Mouse (Mus musculus): ENCODE measurements at regions not wholly inside any gene's neighbourhood (a gene's known extent, or its start where the extent isn't known, plus 50 kb on each side); places are given as distances from the start of the nearest gene placed in this dataset.
A peak's percentile ranks its signal among the peaks of the same experiment; 100 is the strongest.

- H3K9me3 ChIP-seq = no peaks in the 10 kb centered on the region
- H3K27me3 ChIP-seq (replicated peaks) = no peaks in the 10 kb centered on the region
- no peak overlapping the region for H3K9ac ChIP-seq
- no peak overlapping the region for H3K27ac ChIP-seq
- H3K4me2 ChIP-seq = no peak overlapping the region
- no peaks in the 10 kb centered on the region for H3K36me3 ChIP-seq (replicated peaks)
- H3K4me1 ChIP-seq = no peaks in the 10 kb centered on the region
- 91% methylated on average over 1 of the region's 1 CpGs for WGBS
- H3K4me3 ChIP-seq = no peak overlapping the region
- ATAC-seq (replicated peaks) = no peak
These were observed 76.8 kb upstream of the Crbn start for GRCm38 (mm10) chr6:106876690-106877089.

- no peak overlapping the region for H3K9ac ChIP-seq
- H3K36me3 ChIP-seq (replicated peaks) = no peaks in the 10 kb centered on the region
- peak overlapping the region; percentile 65 for H3K27ac ChIP-seq
- no peaks in the 10 kb centered on the region for H3K9me3 ChIP-seq
- no peaks in the 10 kb centered on the region for H3K27me3 ChIP-seq (replicated peaks)
- H3K4me2 ChIP-seq = no peak overlapping the region
- H3K4me3 ChIP-seq = no peak overlapping the region
- 15% methylated on average over 4 of the region's 4 CpGs for whole genome bisulfite sequencing
- peak; percentile 81 for ATAC-seq (replicated peaks)
- peaks cover 8% of the 10 kb centered on the region for H3K4me1 ChIP-seq
These were observed 92.2 kb upstream of the Crbn start for GRCm38 (mm10) chr6:106891879-106892638.

GRCm38 (mm10) chr6:106892639-106892934 is 92.7 kb upstream of the Crbn start:
- no peaks in the 10 kb centered on the region for H3K9me3 ChIP-seq
- no peak overlapping the region for H3K4me2 ChIP-seq
- no peaks in the 10 kb centered on the region for H3K27me3 ChIP-seq (replicated peaks)
- H3K4me3 ChIP-seq = no peak overlapping the region
- H3K27ac ChIP-seq = 0 out of 2 replicates have a peak overlapping the region, but pooled peaks have one; percentile 65
- peaks cover 8% of the 10 kb centered on the region for H3K4me1 ChIP-seq
- no peaks in the 10 kb centered on the region for H3K36me3 ChIP-seq (replicated peaks)
- H3K9ac ChIP-seq = no peak overlapping the region
- 41% methylated on average over 2 of the region's 2 CpGs for WGBS
- ATAC-seq (replicated peaks) = peak; percentile 77

- no peaks in the 10 kb centered on the region for H3K9me3 ChIP-seq
- no peaks in the 10 kb centered on the region for H3K4me1 ChIP-seq
- WGBS = 87% methylated on average over 8 of the region's 8 CpGs
- H3K27me3 ChIP-seq (replicated peaks) = no peaks in the 10 kb centered on the region
- no peak overlapping the region for H3K27ac ChIP-seq
- no peaks in the 10 kb centered on the region for H3K36me3 ChIP-seq (replicated peaks)
- no peak for ATAC-seq (replicated peaks)
- no peak overlapping the region for H3K4me3 ChIP-seq
- H3K9ac ChIP-seq = no peak overlapping the region
- H3K4me2 ChIP-seq = no peak overlapping the region
These were observed 104.2 kb upstream of the Crbn start for GRCm38 (mm10) chr6:106903953-106904683.

- no peak for ATAC-seq (replicated peaks)
- Histone ChIP-seq H3K4me2 (no peak overlapping the region), H3K4me3 (no peak overlapping the region), H3K27ac (no peak overlapping the region), H3K4me1 (no peaks in the 10 kb centered on the region), H3K9me3 (no peaks in the 10 kb centered on the region), H3K27me3 (replicated peaks) (no peaks in the 10 kb centered on the region), H3K9ac (no peak overlapping the region), H3K36me3 (replicated peaks) (no peaks in the 10 kb centered on the region)
- 84% methylated on average over 2 of the region's 2 CpGs for WGBS
These were observed 115.2 kb upstream of the Crbn start for GRCm38 (mm10) chr6:106915121-106915520.

- ATAC-seq (replicated peaks) = no peak
- H3K27ac ChIP-seq = no peak overlapping the region
These were observed 116.9 kb upstream of the Crbn start for GRCm38 (mm10) chr6:106916683-106917289.

GRCm38 (mm10) chr6:106920951-106921350 is 121.1 kb upstream of the Crbn start:
- Histone ChIP-seq H3K36me3 (replicated peaks) (no peaks in the 10 kb centered on the region), H3K9me3 (no peaks in the 10 kb centered on the region), H3K9ac (no peak overlapping the region), H3K27ac (no peak overlapping the region), H3K27me3 (replicated peaks) (no peaks in the 10 kb centered on the region), H3K4me3 (no peak overlapping the region), H3K4me1 (no peaks in the 10 kb centered on the region), H3K4me2 (no peak overlapping the region)
- WGBS = 65% methylated on average over 2 of the region's 2 CpGs
- ATAC-seq (replicated peaks) = no peak

More at GRCm38 (mm10) chr6:106916683-106917289, 116.9 kb upstream of the Crbn start:
- no peak overlapping the region for H3K4me2 ChIP-seq
- H3K36me3 ChIP-seq (replicated peaks) = no peaks in the 10 kb centered on the region
- no peak overlapping the region for H3K9ac ChIP-seq
- no peaks in the 10 kb centered on the region for H3K9me3 ChIP-seq
- 92% methylated on average over 3 of the region's 3 CpGs for WGBS
- H3K4me1 ChIP-seq = no peaks in the 10 kb centered on the region
- H3K27me3 ChIP-seq (replicated peaks) = no peaks in the 10 kb centered on the region
- H3K4me3 ChIP-seq = no peak overlapping the region

GRCm38 (mm10) chr6:106925486-106925885 is 125.6 kb upstream of the Crbn start:
- WGBS = 67% methylated on average over 2 of the region's 2 CpGs

GRCm38 (mm10) chr6:106933584-106933983 is 133.7 kb upstream of the Crbn start:
- H3K27ac ChIP-seq = no peak overlapping the region
- no peak overlapping the region for H3K4me2 ChIP-seq
- 82% methylated on average over 6 of the region's 6 CpGs for WGBS
- no peaks in the 10 kb centered on the region for H3K9me3 ChIP-seq
- no peaks in the 10 kb centered on the region for H3K36me3 ChIP-seq (replicated peaks)
- H3K9ac ChIP-seq = no peak overlapping the region
- H3K4me1 ChIP-seq = no peaks in the 10 kb centered on the region
- H3K4me3 ChIP-seq = no peak overlapping the region
- no peaks in the 10 kb centered on the region for H3K27me3 ChIP-seq (replicated peaks)
- ATAC-seq (replicated peaks) = no peak

More at GRCm38 (mm10) chr6:106925486-106925885, 125.6 kb upstream of the Crbn start:
- Histone ChIP-seq H3K27ac (no peak overlapping the region), H3K4me1 (no peaks in the 10 kb centered on the region), H3K4me2 (no peak overlapping the region), H3K36me3 (replicated peaks) (no peaks in the 10 kb centered on the region), H3K4me3 (no peak overlapping the region), H3K27me3 (replicated peaks) (no peaks in the 10 kb centered on the region), H3K9me3 (no peaks in the 10 kb centered on the region), H3K9ac (no peak overlapping the region)
- ATAC-seq (replicated peaks) = no peak

GRCm38 (mm10) chr6:106946227-106946927 is 146.5 kb upstream of the Crbn start:
- WGBS = 49% methylated on average over 3 of the region's 3 CpGs
- no peak overlapping the region for H3K4me3 ChIP-seq

GRCm38 (mm10) chr6:106950909-106951308 is 151.0 kb upstream of the Crbn start:
- Histone ChIP-seq H3K4me2 (no peak overlapping the region), H3K4me3 (no peak overlapping the region), H3K9me3 (no peaks in the 10 kb centered on the region), H3K36me3 (replicated peaks) (no peaks in the 10 kb centered on the region), H3K4me1 (no peaks in the 10 kb centered on the region), H3K27me3 (replicated peaks) (no peaks in the 10 kb centered on the region), H3K9ac (no peak overlapping the region), H3K27ac (no peak overlapping the region)
- no peak for ATAC-seq (replicated peaks)
- 64% methylated on average over 4 of the region's 4 CpGs for whole genome bisulfite sequencing

More at GRCm38 (mm10) chr6:106946227-106946927, 146.5 kb upstream of the Crbn start:
- no peaks in the 10 kb centered on the region for H3K9me3 ChIP-seq
- no peak overlapping the region for H3K9ac ChIP-seq
- H3K27me3 ChIP-seq (replicated peaks) = no peaks in the 10 kb centered on the region
- no peak overlapping the region for H3K27ac ChIP-seq
- H3K36me3 ChIP-seq (replicated peaks) = no peaks in the 10 kb centered on the region
- no peak for ATAC-seq (replicated peaks)
- H3K4me2 ChIP-seq = no peak overlapping the region
- H3K4me1 ChIP-seq = no peaks in the 10 kb centered on the region

- no peaks in the 10 kb centered on the region for H3K9me3 ChIP-seq
- H3K36me3 ChIP-seq (replicated peaks) = no peaks in the 10 kb centered on the region
- H3K4me1 ChIP-seq = no peaks in the 10 kb centered on the region
- no peak overlapping the region for H3K4me3 ChIP-seq
- 87% methylated on average over 2 of the region's 2 CpGs for WGBS
- no peak overlapping the region for H3K9ac ChIP-seq
- no peak for ATAC-seq (replicated peaks)
- H3K4me2 ChIP-seq = no peak overlapping the region
- H3K27me3 ChIP-seq (replicated peaks) = no peaks in the 10 kb centered on the region
- no peak overlapping the region for H3K27ac ChIP-seq
These were observed 161.4 kb upstream of the Crbn start for GRCm38 (mm10) chr6:106961320-106961719.

Measured in midbrain, embryonic 15.5 days (tissue).